ENCODE assay signal across 10 mouse cellular contexts in the genomic region with DNA sequence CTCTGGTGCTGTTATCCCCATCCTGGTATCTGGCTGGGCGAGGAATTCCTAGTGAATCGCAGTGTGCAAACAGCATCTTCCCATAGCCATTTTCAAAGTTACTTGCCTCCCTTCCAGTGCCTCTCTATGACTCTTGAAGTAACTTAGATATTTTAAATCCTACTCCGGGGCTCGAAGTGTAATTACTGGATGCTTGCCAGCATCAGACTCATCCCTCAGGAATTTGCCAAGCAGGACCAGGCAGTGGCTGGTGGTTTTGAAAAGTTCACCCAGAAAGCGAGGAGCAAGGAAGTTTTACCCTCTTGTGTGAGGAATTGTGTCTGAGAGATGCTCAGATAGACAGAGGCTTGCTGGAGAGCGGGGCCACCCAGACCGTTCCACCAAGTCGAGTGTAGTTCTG. TPM values are rescaled to one million over a fixed set of nuclear protein-coding genes. Genes with fewer than 3 reads are reported as not detected.
A peak's percentile ranks its signal among the peaks of the same experiment; 100 is the strongest.
DNase-seq lines count a peak whose midpoint lies in the region; ATAC-seq and TF ChIP-seq lines count a peak whose summit lies in the region.
"Had no signal": no experiment of that assay in that cellular context is flagged by ENCODE, and none has a peak within 500 bp of the region (broad histone marks: within the 10 kb centered on the region; RNA-seq: fewer than 3 reads in every experiment).

No protein-coding gene starts in this region.

- H3K27ac ChIP-seq in intestine, embryonic 14.5 days (ENCODE audit: low read depth), result peak overlapping the region; percentile 65
- H3K27ac ChIP-seq in intestine, postnatal 0 days (ENCODE audit: low read depth, low read length), result no peak overlapping the region
- peak overlapping the region; percentile 77 for H3K27ac ChIP-seq in heart, embryonic 16.5 days (ENCODE audit: low read length)
- no peak overlapping the region for H3K27ac ChIP-seq in forebrain, postnatal 0 days (ENCODE audit: low read depth, low read length)

- WGBS in intestine, embryonic 14.5 days, result 44% methylated on average over 8 of the region's 8 CpGs
- WGBS in intestine, postnatal 0 days, result 50% methylated on average over 8 of the region's 8 CpGs
- WGBS in heart, embryonic 16.5 days, result 21% methylated on average over 8 of the region's 8 CpGs
- 55% methylated on average over 8 of the region's 8 CpGs for WGBS in forebrain, postnatal 0 days

- H3K36me3 ChIP-seq in intestine, embryonic 14.5 days (ENCODE audit: control insufficient read depth, insufficient read depth, low read length), result no peaks in the 10 kb centered on the region
- H3K36me3 ChIP-seq in intestine, postnatal 0 days (ENCODE audit: control insufficient read depth, insufficient read depth), result no peaks in the 10 kb centered on the region; the same call in 1 of the 2 replicates
- no peaks in the 10 kb centered on the region for H3K36me3 ChIP-seq in heart, embryonic 16.5 days (ENCODE audit: control insufficient read depth, insufficient read depth)
- no peaks in the 10 kb centered on the region for H3K36me3 ChIP-seq in forebrain, postnatal 0 days (ENCODE audit: insufficient read depth)

- ATAC-seq in intestine, embryonic 14.5 days (replicated peaks; ENCODE audit: low FRiP score, low TSS enrichment, low read depth), result no peak
- ATAC-seq in intestine, postnatal 0 days, result no peak
- ATAC-seq in heart, embryonic 16.5 days (replicated peaks; ENCODE audit: extremely low read depth, insufficient read depth, low FRiP score), result no peak
- no peak for ATAC-seq in forebrain, postnatal 0 days

- H3K4me3 ChIP-seq in intestine, embryonic 14.5 days (ENCODE audit: low read depth, low read length), result no peak overlapping the region
- no peak overlapping the region for H3K4me3 ChIP-seq in intestine, postnatal 0 days (ENCODE audit: low read depth, low read length)
- H3K4me3 ChIP-seq in heart, embryonic 16.5 days (ENCODE audit: low read length), result no peak overlapping the region
- no peak overlapping the region for H3K4me3 ChIP-seq in forebrain, postnatal 0 days (ENCODE audit: low read depth, low read length)

- peaks cover 34% of the 10 kb centered on the region for H3K4me1 ChIP-seq in intestine, embryonic 14.5 days (replicated peaks; ENCODE audit: control insufficient read depth, insufficient read depth, low read length)
- no peaks in the 10 kb centered on the region for H3K4me1 ChIP-seq in intestine, postnatal 0 days (replicated peaks; ENCODE audit: control insufficient read depth, insufficient read depth, low read length)
- H3K4me1 ChIP-seq in heart, embryonic 16.5 days (ENCODE audit: control insufficient read depth, insufficient read depth, low read length), result peaks cover 71% of the 10 kb centered on the region
- H3K4me1 ChIP-seq in forebrain, postnatal 0 days (ENCODE audit: insufficient read depth), result no peaks in the 10 kb centered on the region

- H3K9me3 ChIP-seq in intestine, embryonic 14.5 days (ENCODE audit: control insufficient read depth, low read length), result no peaks in the 10 kb centered on the region
- H3K9me3 ChIP-seq in intestine, postnatal 0 days (ENCODE audit: control insufficient read depth), result no peaks in the 10 kb centered on the region
- H3K9me3 ChIP-seq in heart, embryonic 16.5 days (replicated peaks; ENCODE audit: control insufficient read depth, low read length), result no peaks in the 10 kb centered on the region
- H3K9me3 ChIP-seq in forebrain, postnatal 0 days (ENCODE audit: low read length), result no peaks in the 10 kb centered on the region

- H3K9ac ChIP-seq in intestine, embryonic 14.5 days (ENCODE audit: low read length), result no peak overlapping the region
- no peak overlapping the region for H3K9ac ChIP-seq in intestine, postnatal 0 days (ENCODE audit: low read depth, low read length)
- H3K9ac ChIP-seq in heart, embryonic 16.5 days (ENCODE audit: low read length), result peak overlapping the region; percentile 35; the same call in 1 of the 2 replicates
- H3K9ac ChIP-seq in forebrain, postnatal 0 days, result no peak overlapping the region

- no peak for DNase-seq in intestine, embryonic 14.5 days (ENCODE audit: low spot score)
- DNase-seq in adipocyte (ENCODE audit: low spot score), result peak; percentile 55
- peak; percentile 69 for DNase-seq in lung, postnatal 25 days (ENCODE audit: low spot score)
- no peak for DNase-seq in cerebellum, postnatal 10 days
- no peak for DNase-seq in forebrain, postnatal 0 days
- DNase-seq: gastrocnemius, postnatal 10 days; left cerebral cortex, postnatal 4 days had no signal

- no peaks in the 10 kb centered on the region for H3K27me3 ChIP-seq in intestine, embryonic 14.5 days (replicated peaks; ENCODE audit: control insufficient read depth, insufficient read depth, low read length)
- H3K27me3 ChIP-seq in intestine, postnatal 0 days (replicated peaks; ENCODE audit: control insufficient read depth, insufficient read depth, low read length), result no peaks in the 10 kb centered on the region
- no peaks in the 10 kb centered on the region for H3K27me3 ChIP-seq in heart, embryonic 16.5 days (ENCODE audit: control insufficient read depth, insufficient read depth, low read length)
- H3K27me3 ChIP-seq in forebrain, postnatal 0 days (ENCODE audit: insufficient read depth, low read length), result no peaks in the 10 kb centered on the region

- no peak overlapping the region for H3K4me2 ChIP-seq in intestine, embryonic 14.5 days (ENCODE audit: low read length)
- H3K4me2 ChIP-seq in intestine, postnatal 0 days (replicated peaks; ENCODE audit: low read depth), result no peak overlapping the region
- H3K4me2 ChIP-seq in heart, embryonic 16.5 days (ENCODE audit: low read depth, low read length), result peak overlapping the region; percentile 3; the same call in 1 of the 2 replicates
- no peak overlapping the region for H3K4me2 ChIP-seq in forebrain, postnatal 0 days (ENCODE audit: low read depth)
- H3K4me2 ChIP-seq: midbrain, embryonic 11.5 days had no signal

- no peak for TF ChIP-seq CTCF in intestine, postnatal 0 days (IDR thresholded peaks at IDR 0.05; ENCODE audit: low read depth)
- TF ChIP-seq CTCF in forebrain, postnatal 0 days (IDR thresholded peaks at IDR 0.05; ENCODE audit: low read depth), result no peak

RNA-seq across cellular contexts. Expression of a gene that starts 51.3 kb away (rescaled TPM):
- polyA plus RNA-seq in intestine, embryonic 14.5 days (2014; fragmentation: Nextera tagmentation; extraction: Ambion mirVana), result 22.6 and 25.5 TPM in 2 replicates
- 6.1 and 6.2 TPM in 2 replicates for polyA plus RNA-seq in intestine, postnatal 0 days (2015; fragmentation: Nextera tagmentation; extraction: Ambion mirVana)
- polyA plus RNA-seq in heart, embryonic 16.5 days (2015; fragmentation: Nextera tagmentation; extraction: Ambion mirVana), result 19.2 and 25.0 TPM in 2 replicates
- total RNA-seq in forebrain, postnatal 0 days (2014; rRNA removed), result 29.0 and 29.6 TPM in 2 replicates
- polyA plus RNA-seq in forebrain, postnatal 0 days (2015; fragmentation: Nextera tagmentation; extraction: Ambion mirVana), result 17.4 and 18.9 TPM in 2 replicates

Comparison
In these comparisons a context has a peak if more than half of its experiments do, and no peak if none do; other contexts are left out.
1. H3K27ac ChIP-seq: peak in intestine, embryonic 14.5 days (single experiment) and heart, embryonic 16.5 days (single experiment); none in intestine, postnatal 0 days (single experiment) and forebrain, postnatal 0 days (single experiment).
2. DNase-seq: peak in adipocyte (single experiment) and lung, postnatal 25 days (single experiment); none in intestine, embryonic 14.5 days (single experiment), cerebellum, postnatal 10 days (0 of 2) and forebrain, postnatal 0 days (single experiment).